Mouse (Mus musculus) midbrain, embryonic 11.5 days (tissue): Measurements from ENCODE around the gene Dctn3. TPM values are rescaled to one million over a fixed set of nuclear protein-coding genes. Genes with fewer than 3 reads are reported as not detected.
A peak's percentile ranks its signal among the peaks of the same experiment; 100 is the strongest.

Source experiments
- ATAC-seq: fragments of 200-750 bp; cut with Nextera tagmentation; 2 replicates; pipeline ENCODE4 v1.8.0; 2017; ENCODE audit warnings: moderate TSS enrichment, moderate library complexity; ENCODE audit not compliant: low FRiP score
- DNase-seq: peaks from one replicate; pipeline ENCODE4 v3.0.0; 2015; ENCODE audit warnings: low spot score; ENCODE audit errors: missing footprints
- H3K27ac ChIP-seq: fragments of 300-500 bp; sonication (generic); 2 replicates; pipeline ENCODE4 v1.5.1; 2014; ENCODE audit warnings: low read depth, low read length
- H3K27me3 ChIP-seq: fragments of 300-500 bp; sonication (generic); 2 replicates; pipeline ENCODE4 v1.6.1; 2014; ENCODE audit warnings: mild to moderate bottlenecking, low read length, moderate library complexity, mixed read lengths; ENCODE audit not compliant: control insufficient read depth, insufficient read depth
- H3K36me3 ChIP-seq: fragments of 300-500 bp; sonication (generic); 2 replicates; pipeline ENCODE4 v1.6.1; 2014; ENCODE audit warnings: mild to moderate bottlenecking, low read length, moderate library complexity, mixed read lengths; ENCODE audit not compliant: control insufficient read depth, insufficient read depth
- H3K4me1 ChIP-seq: fragments of 300-500 bp; sonication (generic); 2 replicates; pipeline ENCODE4 v1.6.1; 2014; ENCODE audit warnings: low read length; ENCODE audit not compliant: control insufficient read depth, insufficient read depth
- H3K4me2 ChIP-seq: fragments of 300-500 bp; sonication (generic); 2 replicates; pipeline ENCODE4 v1.6.1; 2014; ENCODE audit warnings: mild to moderate bottlenecking, moderate library complexity
- H3K4me3 ChIP-seq: fragments of 300-500 bp; sonication (generic); 2 replicates; pipeline ENCODE4 v1.5.1; 2014; ENCODE audit warnings: low read depth, low read length
- H3K9ac ChIP-seq: fragments of 300-500 bp; sonication (generic); 2 replicates; pipeline ENCODE4 v1.6.1; 2014; ENCODE audit warnings: low read length
- H3K9me3 ChIP-seq: fragments of 300-500 bp; sonication (generic); 2 replicates; pipeline ENCODE4 v1.6.1; 2016; ENCODE audit warnings: low read length; ENCODE audit not compliant: control insufficient read depth
- WGBS: fragments of 180-500 bp; shearing (Covaris S2); extraction: QIAGEN DNeasy Blood & Tissue Kit; methylation state at CpG from one replicate; pipeline ENCODE4 v1.1.7; 2014; 5-methylcytosine and 5-hydroxymethylcytosine counted together
- polyA plus RNA-seq: library from polyadenylated mRNA; unstranded; fragments of >200 nt; fragmentation: Nextera tagmentation; extraction: Ambion mirVana; gene quantifications from 2 replicates; pipeline ENCODE4 v1.2.1, GENCODE M21; 2014

The Dctn3 gene
- polyA plus RNA-seq, 1 experiment from 2014 or later, result 155 TPM

- Histone ChIP-seq H3K9me3 (no peaks in the 10 kb centered on the region), H3K9ac (no peak overlapping the region), H3K4me2 (no peak overlapping the region), H3K4me1 (peaks cover 26% of the 10 kb centered on the region), H3K27me3 (no peaks in the 10 kb centered on the region), H3K36me3 (no peaks in the 10 kb centered on the region), H3K4me3 (no peak overlapping the region), H3K27ac (no peak overlapping the region)
- DNase-seq, result no peak
- no peak for ATAC-seq
- 90% methylated on average over 9 of the region's 9 CpGs for WGBS
Observed at GRCm38 (mm10) chr4:41759206-41759605, 36.2 kb upstream of the Dctn3 start.

GRCm38 (mm10) chr4:41758701-41759100 is 35.7 kb upstream of the Dctn3 start:
- Histone ChIP-seq H3K4me2 (no peak overlapping the region), H3K27me3 (no peaks in the 10 kb centered on the region), H3K36me3 (no peaks in the 10 kb centered on the region), H3K9ac (no peak overlapping the region), H3K27ac (no peak overlapping the region), H3K4me3 (no peak overlapping the region), H3K9me3 (no peaks in the 10 kb centered on the region), H3K4me1 (peaks cover 26% of the 10 kb centered on the region)
- DNase-seq (no peak), ATAC-seq (no peak)
- 92% methylated on average over 4 of the region's 4 CpGs for WGBS

- Histone ChIP-seq H3K27me3 (no peaks in the 10 kb centered on the region), H3K9me3 (no peaks in the 10 kb centered on the region), H3K4me1 (peaks cover 26% of the 10 kb centered on the region), H3K9ac (no peak overlapping the region), H3K36me3 (no peaks in the 10 kb centered on the region), H3K4me3 (no peak overlapping the region), H3K4me2 (no peak overlapping the region), H3K27ac (no peak overlapping the region)
- no peak for ATAC-seq
- 88% methylated on average over 11 of the region's 11 CpGs for WGBS
- DNase-seq, result no peak
Observed at GRCm38 (mm10) chr4:41758021-41758420, 35.1 kb upstream of the Dctn3 start.

- WGBS, result 91% methylated on average over 13 of the region's 13 CpGs
Observed at GRCm38 (mm10) chr4:41757321-41757720, 34.4 kb upstream of the Dctn3 start.

GRCm38 (mm10) chr4:41756440-41756839 is 33.5 kb upstream of the Dctn3 start:
- Histone ChIP-seq H3K4me2 (peak overlapping the region; percentile 99), H3K4me3 (peak overlapping the region; percentile 69), H3K27ac (no peak overlapping the region), H3K36me3 (no peaks in the 10 kb centered on the region), H3K27me3 (no peaks in the 10 kb centered on the region), H3K9me3 (no peaks in the 10 kb centered on the region), H3K9ac (peak overlapping the region; percentile 70), H3K4me1 (peaks cover 17% of the 10 kb centered on the region)
- ATAC-seq (no peak; the same call in 1 of the 2 replicates), DNase-seq (peak; percentile 80)
- WGBS, result 77% methylated on average over 8 of the region's 8 CpGs

More at GRCm38 (mm10) chr4:41757321-41757720, 34.4 kb upstream of the Dctn3 start:
- Histone ChIP-seq H3K9me3 (no peaks in the 10 kb centered on the region), H3K27ac (no peak overlapping the region), H3K9ac (no peak overlapping the region), H3K36me3 (no peaks in the 10 kb centered on the region), H3K4me2 (no peak overlapping the region), H3K4me3 (no peak overlapping the region), H3K27me3 (no peaks in the 10 kb centered on the region), H3K4me1 (peaks cover 25% of the 10 kb centered on the region)
- ATAC-seq (no peak), DNase-seq (no peak)

GRCm38 (mm10) chr4:41755338-41756305 is 32.7 kb upstream of the Dctn3 start, which contains the start of gene Sigmar1:
TSS of gene Sigmar1 (minus strand) at chr4:41756157.
- H3K4me1 ChIP-seq, result peaks cover 10% of the 10 kb centered on the region
- peak within 1 kb of the TSS; percentile 69 for H3K4me3 ChIP-seq
- H3K9me3 ChIP-seq, result no peaks in the 10 kb centered on the region
- peak within 1 kb of the TSS; percentile 22; the same call in 1 of the 2 replicates for H3K27ac ChIP-seq
- under 1% methylated on average over 57 of the region's 57 CpGs for WGBS
- no peaks in the 10 kb centered on the region for H3K27me3 ChIP-seq
- H3K4me2 ChIP-seq, result peak within 1 kb of the TSS; percentile 99
- ATAC-seq (peak; percentile 77), DNase-seq (peak; percentile 97)
- no peaks in the 10 kb centered on the region for H3K36me3 ChIP-seq
- peak within 1 kb of the TSS; percentile 70 for H3K9ac ChIP-seq

GRCm38 (mm10) chr4:41754797-41755337 is 31.9 kb upstream of the Dctn3 start, which contains the start of gene Galt:
TSS of gene Galt (plus strand) at chr4:41755228.
- DNase-seq, result no peak
- no peaks in the 10 kb centered on the region for H3K9me3 ChIP-seq
- 14% methylated on average over 14 of the region's 14 CpGs for WGBS

GRCm38 (mm10) chr4:41745021-41745420 is 22.1 kb upstream of the Dctn3 start:
- Histone ChIP-seq H3K9ac (no peak overlapping the region), H3K4me3 (no peak overlapping the region), H3K27me3 (no peaks in the 10 kb centered on the region), H3K36me3 (no peaks in the 10 kb centered on the region), H3K9me3 (peaks cover 8% of the 10 kb centered on the region; the same call in 1 of the 2 replicates), H3K4me1 (peaks cover 7% of the 10 kb centered on the region), H3K27ac (no peak overlapping the region), H3K4me2 (no peak overlapping the region)
- WGBS, result 64% methylated on average over 1 of the region's 1 CpGs
- no peak for ATAC-seq
- no peak for DNase-seq

More at GRCm38 (mm10) chr4:41754797-41755337, 31.9 kb upstream of the Dctn3 start, which contains the start of gene Galt:
- H3K4me3 ChIP-seq, result peak within 1 kb of the TSS; percentile 69
- H3K4me1 ChIP-seq, result peaks cover 3% of the 10 kb centered on the region
- peak within 1 kb of the TSS; percentile 70 for H3K9ac ChIP-seq
- H3K27ac ChIP-seq, result peak within 1 kb of the TSS; percentile 22; the same call in 1 of the 2 replicates
- peak; percentile 56 for ATAC-seq
- H3K4me2 ChIP-seq, result peak within 1 kb of the TSS; percentile 99
- no peaks in the 10 kb centered on the region for H3K36me3 ChIP-seq
- H3K27me3 ChIP-seq, result no peaks in the 10 kb centered on the region

- Histone ChIP-seq H3K9me3 (peaks cover 8% of the 10 kb centered on the region; the same call in 1 of the 2 replicates), H3K36me3 (peaks cover under 1% of the 10 kb centered on the region; the same call in 1 of the 2 replicates), H3K27me3 (no peaks in the 10 kb centered on the region), H3K4me3 (no peak overlapping the region), H3K27ac (no peak overlapping the region), H3K9ac (no peak overlapping the region), H3K4me2 (no peak overlapping the region), H3K4me1 (peaks cover 12% of the 10 kb centered on the region)
- 65% methylated on average over 2 of the region's 2 CpGs for WGBS
- ATAC-seq (no peak), DNase-seq (no peak)
Observed at GRCm38 (mm10) chr4:41744131-41744530, 21.2 kb upstream of the Dctn3 start.
